Mouse (Mus musculus): ENCODE results near the gene Hoxc8.

Gene Hoxc8

GRCm38 (mm10) chr15:102990461-102991397 lies at the start of gene Hoxc8:
TSS of gene Hoxc8 (plus strand) at chr15:102990607.
- peak in 1 of 2 experiments; percentile 72 for DNase-seq

DNA sequence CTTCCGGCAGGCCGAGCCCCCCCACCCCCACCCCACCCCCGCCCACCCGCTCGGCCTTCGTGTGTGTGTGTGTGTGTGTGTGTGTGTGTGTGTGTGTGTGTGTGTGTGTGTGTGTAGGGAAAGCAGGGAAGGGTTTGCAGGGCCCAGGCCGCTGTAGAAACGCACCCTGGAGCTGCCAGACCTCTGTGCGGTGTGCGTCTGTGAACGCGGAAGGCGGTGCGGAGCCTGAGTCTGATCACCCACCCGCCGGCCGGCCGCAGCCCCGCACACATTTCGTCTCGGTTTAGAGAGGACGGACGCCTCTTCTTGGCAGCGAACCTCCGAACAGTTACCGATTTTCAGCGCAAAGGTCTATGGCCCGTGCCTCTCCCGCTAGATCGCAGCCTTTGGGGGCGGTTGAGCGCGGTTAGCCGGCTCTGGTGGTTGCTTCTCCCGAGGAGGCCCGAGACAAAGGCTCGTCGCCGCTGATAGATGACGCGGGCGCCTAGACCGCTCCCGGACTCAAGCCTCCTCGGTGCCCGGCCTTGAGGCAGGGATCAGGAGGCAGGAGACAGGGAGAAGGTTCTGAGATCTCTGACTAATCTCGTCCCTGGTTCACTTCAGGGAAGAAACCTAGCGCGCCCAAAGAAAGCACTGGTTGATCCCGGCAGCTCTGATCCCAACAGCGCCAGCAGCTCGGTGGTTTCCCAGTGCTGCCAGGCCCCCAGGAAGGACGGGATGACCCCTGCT lies 47.5 kb upstream of the Hoxc8 start:
- DNase-seq = peak in 1 of 2 experiments; percentile 42

- DNase-seq = no peak
These were observed 47.0 kb upstream of the Hoxc8 start for GRCm38 (mm10) chr15:102943468-102943813.

GRCm38 (mm10) chr15:102945185-102946077 lies 45.0 kb upstream of the Hoxc8 start:
- DNase-seq = peak in 1 of 2 experiments; percentile 24

DNA sequence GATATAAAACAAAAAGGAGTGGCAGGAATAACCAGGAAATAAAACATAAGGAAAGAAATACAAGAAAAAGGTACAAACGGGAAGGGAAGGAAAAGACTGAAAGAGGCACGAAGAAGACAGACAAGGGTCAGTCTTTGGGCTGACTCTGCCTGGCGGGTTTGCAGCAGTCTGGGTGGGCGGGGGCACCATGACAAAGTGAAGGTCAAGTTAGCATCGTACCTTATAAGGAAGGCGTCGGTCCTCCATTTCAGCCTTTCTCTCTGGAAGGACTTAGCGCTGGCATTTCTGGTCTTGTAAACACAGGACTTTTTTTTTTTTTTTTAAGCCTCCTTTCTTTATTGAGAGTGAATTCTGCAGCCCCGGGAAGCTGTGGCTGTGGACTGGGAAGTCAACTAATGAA lies 43.1 kb upstream of the Hoxc8 start:
- DNase-seq = peak in 1 of 2 experiments; percentile 23

- no peak for DNase-seq
These were observed 41.6 kb upstream of the Hoxc8 start for GRCm38 (mm10) chr15:102948842-102949241.

DNA sequence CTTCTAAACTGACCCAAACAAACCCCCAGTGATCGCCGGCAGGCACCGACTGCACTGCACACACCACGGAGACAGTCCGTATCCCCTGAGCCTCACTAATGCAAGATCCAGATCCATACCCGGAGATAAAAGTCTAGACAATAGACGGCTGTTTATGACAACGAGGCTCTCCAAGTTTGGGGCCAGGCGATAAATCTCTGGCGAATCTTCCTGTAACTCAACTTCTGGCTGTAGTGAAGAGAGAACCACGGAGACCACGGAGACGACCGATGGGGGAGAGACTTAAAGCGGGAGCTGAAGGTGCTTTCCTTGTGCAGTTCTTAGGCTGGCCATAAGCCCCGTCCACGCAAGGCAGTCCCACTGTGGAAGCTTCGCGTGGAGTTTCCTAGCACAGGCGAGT lies 40.7 kb upstream of the Hoxc8 start:
- peak in 1 of 2 experiments; percentile 30 for DNase-seq

DNA sequence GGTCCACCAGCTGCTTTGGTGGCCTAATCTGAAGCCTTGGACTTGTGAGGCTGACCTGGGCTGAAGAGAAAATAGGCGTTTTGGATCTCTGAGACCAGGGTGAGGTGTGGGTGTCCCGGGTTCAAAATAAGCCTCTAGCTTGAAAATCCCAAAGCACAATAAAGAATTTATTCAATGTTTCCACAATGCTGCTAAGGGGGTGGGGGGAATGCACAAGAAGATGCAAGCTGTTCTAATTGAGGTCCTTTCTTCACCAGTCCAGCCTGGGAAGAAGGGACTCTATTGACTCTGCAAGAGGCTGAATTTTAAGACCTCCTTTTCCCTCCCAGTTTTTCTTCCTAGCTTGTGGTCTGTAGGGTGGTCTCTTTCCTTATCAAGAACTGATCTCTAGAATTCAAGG lies 39.5 kb upstream of the Hoxc8 start:
- DNase-seq = no peak

GRCm38 (mm10) chr15:102953561-102953960 lies 36.8 kb upstream of the Hoxc8 start:
- DNase-seq = peak in 1 of 2 experiments; percentile 32

DNA sequence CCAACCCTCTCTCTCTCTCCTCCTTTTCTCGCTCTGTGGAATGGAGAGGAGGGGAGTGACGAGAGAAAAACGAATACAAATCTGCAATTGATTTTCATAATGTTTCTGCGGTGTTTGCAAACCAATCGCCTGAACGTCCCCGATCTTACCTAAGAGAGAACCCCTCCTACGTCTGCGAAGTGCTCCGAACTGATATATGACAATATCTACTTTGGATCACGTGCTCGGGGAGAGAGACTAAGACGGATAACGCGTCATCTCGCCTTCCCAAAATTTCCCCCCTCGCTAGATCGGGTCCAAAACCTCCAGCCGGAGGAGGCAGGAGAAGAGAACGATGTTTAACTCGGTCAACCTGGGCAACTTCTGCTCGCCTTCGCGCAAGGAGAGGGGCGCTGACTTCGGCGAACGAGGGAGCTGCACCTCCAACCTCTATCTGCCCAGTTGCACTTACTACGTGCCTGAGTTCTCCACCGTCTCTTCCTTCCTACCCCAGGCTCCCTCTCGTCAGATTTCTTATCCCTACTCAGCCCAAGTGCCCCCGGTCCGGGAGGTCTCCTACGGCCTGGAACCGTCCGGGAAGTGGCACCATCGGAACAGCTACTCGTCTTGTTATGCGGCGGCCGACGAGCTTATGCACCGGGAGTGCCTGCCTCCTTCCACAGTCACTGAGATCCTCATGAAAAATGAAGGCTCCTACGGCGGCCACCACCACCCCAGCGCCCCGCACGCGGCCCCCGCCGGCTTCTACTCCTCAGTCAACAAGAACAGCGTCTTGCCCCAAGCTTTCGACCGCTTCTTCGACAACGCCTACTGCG lies 36.0 kb upstream of the Hoxc8 start, which contains the start of gene Hoxc11:
TSS of gene Hoxc11 (plus strand) at position 236 of the 815 bp plus-strand sequence.
- peak in 1 of 2 experiments; percentile 52 for DNase-seq

DNA sequence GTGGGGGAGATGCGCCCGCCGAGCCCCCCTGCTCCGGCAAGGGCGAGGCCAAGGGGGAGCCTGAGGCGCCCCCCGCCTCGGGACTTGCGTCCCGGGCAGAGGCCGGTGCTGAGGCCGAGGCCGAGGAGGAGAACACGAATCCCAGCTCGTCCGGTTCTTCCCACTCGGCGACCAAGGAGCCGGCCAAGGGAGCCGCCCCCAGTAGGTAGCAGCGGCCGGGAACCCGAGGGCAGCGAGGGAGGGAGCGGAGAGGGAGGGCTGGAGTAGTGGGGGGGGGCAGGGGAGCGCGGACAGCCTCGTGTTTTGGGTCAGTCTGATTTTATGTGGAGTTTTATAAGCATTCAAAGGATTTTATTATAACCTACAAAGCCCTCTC lies 35.4 kb upstream of the Hoxc8 start:
- peak in 1 of 2 experiments; percentile 51 for DNase-seq

- DNase-seq = peak in 1 of 2 experiments; percentile 65
These were observed 34.4 kb upstream of the Hoxc8 start for GRCm38 (mm10) chr15:102955833-102956640.

DNA sequence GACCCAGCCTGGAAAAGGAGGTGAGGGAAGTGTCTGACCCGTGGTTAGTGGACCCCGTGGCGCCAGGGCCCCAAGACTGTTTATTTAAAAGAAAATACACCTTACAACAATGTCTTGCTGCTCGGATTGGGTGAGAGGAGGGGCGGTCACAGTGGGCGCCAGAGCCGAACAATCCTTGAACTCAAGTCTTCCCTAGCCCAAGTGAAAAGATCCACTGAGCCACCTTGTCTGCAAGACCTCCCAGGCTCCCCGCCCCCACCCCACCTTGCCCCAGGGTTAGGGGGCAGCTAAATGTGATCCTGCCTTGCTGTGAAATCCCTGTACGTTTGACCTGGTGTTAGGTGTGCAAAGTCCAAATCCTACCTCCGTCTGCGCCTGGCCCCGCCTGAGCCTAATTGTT lies 33.5 kb upstream of the Hoxc8 start:
- DNase-seq = peak in 1 of 2 experiments; percentile 37

GRCm38 (mm10) chr15:102959663-102960191 lies 30.7 kb upstream of the Hoxc8 start:
- DNase-seq = no peak

- DNase-seq = peak in 1 of 2 experiments; percentile 62
These were observed 28.7 kb upstream of the Hoxc8 start for GRCm38 (mm10) chr15:102961728-102962127.

DNA sequence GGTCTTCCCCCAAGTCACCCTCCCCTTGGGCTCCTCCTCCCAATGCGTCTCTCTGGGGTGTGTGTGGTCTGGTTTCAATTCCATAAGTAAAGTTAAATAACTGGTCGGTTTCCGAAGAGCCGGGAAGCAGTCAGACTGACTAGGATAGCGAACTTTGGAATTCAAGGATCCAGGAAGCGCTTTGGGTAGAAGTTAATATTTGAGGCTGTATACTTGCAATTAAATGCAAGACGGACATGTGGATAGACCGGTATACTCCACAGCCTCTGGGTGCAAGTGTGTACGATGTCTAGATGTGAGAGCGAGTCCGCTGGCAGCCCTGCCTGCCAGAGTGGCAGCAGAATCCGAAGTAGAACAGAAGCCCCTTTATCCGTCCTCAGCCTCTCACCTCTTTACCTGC lies 27.9 kb upstream of the Hoxc8 start:
- peak in 1 of 2 experiments; percentile 34 for DNase-seq

GRCm38 (mm10) chr15:102963259-102963658 lies 27.1 kb upstream of the Hoxc8 start:
- DNase-seq = peak in 1 of 2 experiments; percentile 49

GRCm38 (mm10) chr15:102963671-102964640 lies 26.5 kb upstream of the Hoxc8 start:
- peak; percentile 74 to 87 for DNase-seq

Data from kidney, postnatal 25 days (tissue).